Mouse (Mus musculus) monocyte, adult 2 months (primary cell): ENCODE data around the gene Rps5.
"Not testable (repeated sequence)": the region's sequence is repeated elsewhere in the genome, so short reads cannot be mapped to it uniquely, and the experiment has no call there.

Experiments
- DNase-seq, 2 experiments: peaks; one replicate each; pipeline ENCODE4 v3.0.0; 2022; ENCODE audit warnings: low spot score in 2 of 2, low read depth in 1 of 2

Rps5 gene

DNA sequence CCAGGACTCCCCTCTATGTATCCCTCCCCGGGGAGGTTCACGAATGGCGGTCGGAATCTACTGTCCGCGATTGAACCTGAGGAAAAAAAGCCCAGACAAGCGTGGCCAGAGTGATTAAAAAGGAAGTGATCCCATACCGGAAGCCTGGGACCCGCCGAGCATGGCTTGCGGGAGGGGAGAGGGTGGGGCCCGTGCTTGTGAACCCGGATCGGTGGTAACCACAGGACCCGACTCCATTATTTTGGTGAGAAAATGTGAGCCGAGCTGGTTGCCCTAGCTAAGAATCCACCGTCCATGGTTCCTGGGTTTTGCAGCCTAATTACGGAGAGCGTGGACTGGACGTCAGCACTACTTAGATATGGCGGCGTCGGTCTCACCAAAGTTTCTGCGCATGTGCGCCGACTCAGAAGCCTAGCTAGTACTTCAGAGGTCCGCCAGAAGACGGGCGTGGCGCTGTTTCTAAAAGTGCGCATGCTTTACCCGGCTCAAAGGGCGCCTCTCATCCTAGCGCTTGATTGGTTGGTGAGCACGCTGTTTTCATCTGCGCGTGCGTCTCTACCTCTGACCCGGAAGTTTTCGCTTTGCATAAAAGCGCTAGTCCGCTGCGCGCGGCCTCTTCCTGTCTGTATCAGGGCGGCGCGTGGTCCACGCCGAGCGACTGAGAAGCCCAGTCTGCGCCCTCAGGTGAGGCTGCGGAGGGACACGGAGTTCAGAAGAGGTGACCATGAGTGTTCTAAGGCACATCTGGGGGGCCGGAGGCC lies at the start of gene Rps5:
Gene Rps5, plus strand, starts transcription at position 586 of the 761 bp plus-strand sequence.
- DNase-seq: peak; percentile 96 to 98

DNA sequence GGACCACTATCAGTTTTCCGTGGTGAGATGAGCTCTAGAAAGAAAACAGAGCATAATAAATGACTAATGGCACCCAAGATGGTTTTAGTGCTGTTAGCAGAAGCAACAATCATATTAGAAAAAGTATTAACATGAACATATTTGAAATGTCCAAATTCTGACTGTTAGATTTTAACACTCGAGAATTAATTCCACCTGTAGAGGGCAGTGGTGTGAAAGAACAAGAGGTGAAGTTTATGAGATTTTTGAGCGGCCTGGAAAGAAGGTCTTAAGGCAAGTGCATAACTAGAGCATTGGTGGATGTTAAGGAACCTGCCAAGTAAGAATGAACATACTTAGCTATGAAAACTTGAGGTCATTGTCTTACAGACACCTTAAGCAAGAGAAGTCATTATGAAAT lies 47.8 kb upstream of the Rps5 start:
- DNase-seq: no peak

DNA sequence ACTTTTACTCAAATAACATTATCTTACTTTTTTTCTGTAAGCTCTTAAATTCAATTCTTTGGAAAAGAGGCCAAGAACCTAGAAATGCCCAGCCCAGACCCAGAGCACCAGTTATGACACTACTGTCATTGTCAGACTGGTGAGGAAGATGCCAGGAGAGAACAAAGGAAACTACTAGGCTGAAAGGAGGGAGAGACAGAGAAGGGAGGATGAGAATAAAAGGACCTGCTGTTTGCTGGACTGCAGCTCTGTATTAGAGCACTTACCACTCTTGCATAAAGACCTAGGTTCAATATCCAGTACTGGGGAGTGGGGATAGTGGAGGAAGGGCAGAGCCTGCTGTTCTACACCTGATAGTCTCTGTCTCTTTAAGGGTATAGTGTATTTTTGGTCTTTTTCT lies 42.1 kb upstream of the Rps5 start:
- DNase-seq: no peak

DNA sequence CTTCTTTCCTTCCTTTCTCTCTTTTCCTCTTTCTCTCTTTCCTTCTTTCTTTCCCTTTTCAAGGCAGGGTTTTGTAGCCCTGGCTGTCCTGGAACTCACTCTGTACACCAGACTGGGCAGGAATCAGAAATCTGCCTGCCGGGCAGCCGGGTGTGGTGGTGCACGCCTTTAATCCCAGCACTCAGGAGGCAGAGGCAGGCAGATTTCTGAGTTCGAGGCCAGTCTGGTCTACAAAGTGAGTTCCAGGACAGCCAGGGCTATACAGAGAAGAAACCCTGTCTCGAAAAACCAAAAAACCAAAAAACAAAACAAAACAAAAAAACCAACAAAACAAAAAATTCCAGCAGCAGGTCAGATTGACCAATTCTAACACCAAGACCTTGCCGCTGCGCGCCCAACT lies 41.6 kb upstream of the Rps5 start:
- not testable (repeated sequence) for DNase-seq

DNA sequence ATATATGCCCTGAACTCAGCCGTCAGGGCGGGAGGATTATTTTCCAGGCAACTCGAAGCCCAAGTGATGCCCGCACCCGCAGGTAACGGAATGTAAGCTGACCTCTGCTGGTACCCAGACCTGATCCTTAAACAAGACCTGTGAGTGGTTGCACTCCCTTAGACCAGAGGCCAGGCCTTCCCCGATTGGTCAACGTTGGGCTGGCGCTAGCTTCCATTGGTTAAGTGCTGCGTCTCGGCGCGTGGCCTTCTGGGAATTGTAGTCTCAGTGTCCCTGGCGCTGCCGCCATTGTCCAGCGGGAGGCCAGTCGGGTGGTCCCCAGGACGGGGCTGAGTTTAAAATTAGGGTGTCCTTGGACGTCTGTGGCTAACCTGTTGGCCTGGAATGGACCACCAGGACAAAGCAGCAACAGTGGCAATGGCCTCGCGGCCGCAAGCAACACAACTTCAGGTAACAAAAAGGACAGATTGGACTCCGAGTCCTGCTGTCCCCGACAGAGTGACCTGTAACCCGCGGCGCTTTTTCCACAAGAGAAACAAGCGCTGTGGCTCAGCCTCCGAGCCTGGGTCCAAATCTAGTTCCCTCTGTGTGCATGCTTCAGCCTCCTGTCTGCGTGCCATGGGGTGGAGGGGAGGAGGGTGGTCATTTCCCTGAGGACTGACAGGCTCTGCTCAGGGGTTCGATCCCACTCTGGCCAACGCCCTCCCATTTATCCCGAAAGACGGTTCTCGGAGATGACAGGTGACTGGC lies 41.0 kb upstream of the Rps5 start, which contains the start of gene Zfp128:
Gene Zfp128, plus strand, starts transcription at position 267 of the 750 bp plus-strand sequence.
- peak; percentile 72 to 78 for DNase-seq

DNA sequence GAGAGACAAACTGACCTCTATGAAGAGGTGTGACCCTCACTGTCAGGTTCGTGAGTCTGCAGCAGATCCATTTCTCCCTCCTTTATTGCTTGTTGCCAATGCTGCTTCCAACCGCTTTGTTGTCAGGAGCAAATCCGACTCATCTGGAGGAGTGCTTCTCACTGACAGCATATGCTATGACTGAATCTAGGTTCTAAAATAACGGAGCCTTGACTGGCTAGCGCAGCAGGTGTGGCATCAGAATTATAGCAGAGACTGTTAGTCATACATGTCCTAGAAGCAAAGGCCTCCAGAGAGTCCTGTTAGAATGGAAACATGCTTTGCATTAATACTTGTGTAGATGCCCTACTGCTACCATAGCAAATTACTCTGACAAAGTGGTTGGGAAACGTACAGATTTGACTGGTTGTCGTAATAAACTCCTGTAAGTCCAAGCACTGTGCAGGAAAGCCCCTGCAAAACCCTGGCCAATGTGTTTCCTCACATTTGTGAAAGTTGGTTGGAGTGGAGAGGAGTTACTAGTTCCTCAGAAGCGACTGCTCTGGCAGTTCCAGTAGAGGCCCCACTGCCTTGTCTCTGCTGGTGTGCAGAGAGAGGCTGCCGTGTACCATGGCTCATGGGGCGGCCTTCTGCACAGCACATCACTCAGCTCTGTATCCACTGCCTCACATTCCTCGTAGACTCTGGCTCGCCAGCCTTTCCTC lies 35.4 kb upstream of the Rps5 start:
- DNase-seq: no peak

DNA sequence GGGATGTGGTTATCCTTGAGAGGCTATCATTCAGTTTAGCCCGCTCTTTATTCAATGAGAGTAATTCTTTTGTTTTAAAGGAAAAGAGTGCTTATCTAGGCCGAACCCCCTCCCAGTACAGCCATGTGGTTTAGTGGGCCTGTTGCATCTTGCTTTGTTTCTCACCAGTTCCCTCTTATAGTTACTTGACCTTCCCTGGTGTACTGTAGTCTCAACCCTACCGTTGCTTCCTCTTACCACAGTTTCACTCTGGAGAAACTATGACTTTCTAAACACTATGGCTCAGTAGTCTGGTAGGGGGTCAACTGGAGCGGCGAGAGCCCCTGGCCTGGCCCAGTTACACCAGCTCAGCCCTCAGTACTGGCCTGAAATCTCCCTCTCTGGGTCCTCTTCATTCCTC lies 34.5 kb upstream of the Rps5 start:
- DNase-seq: no peak

DNA sequence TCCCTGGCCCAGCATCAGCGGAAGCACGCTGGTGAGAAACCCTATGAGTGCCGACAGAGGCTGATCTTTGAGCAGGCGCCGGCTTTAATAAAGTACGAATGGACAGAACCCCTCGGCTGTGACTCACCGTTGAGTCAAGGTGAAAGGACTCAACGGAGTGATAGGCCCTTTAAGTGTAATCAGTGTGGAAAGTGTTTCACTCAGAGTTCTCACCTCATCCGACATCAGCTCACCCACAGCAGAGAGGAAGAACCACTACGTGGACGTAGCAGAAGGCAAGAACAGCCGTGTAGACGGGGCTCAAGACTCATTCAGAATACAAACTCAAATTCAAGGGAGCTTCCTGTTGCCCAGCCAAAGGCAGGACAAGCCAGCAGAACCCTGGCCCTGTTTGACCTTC lies 31.2 kb upstream of the Rps5 start:
- DNase-seq: no peak

DNA sequence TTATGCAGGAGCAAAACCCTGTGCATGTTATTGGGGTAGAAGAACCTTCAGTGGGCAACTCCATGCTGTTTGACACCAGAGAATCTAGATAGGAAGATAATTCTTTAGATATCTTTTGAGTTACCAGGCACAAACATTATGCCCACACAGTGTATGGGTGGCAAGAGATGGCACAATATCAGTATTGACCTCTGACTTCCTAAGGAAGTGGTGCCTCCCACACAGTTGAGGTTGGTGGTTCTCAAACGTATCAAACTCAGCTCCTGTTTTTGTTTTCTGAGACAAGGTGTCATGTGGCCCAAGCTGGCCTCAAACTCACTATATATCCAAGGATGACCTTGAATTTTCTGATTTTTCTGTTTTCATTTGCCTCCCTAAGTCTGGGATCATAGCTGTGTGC lies 30.8 kb upstream of the Rps5 start:
- no peak for DNase-seq

DNA sequence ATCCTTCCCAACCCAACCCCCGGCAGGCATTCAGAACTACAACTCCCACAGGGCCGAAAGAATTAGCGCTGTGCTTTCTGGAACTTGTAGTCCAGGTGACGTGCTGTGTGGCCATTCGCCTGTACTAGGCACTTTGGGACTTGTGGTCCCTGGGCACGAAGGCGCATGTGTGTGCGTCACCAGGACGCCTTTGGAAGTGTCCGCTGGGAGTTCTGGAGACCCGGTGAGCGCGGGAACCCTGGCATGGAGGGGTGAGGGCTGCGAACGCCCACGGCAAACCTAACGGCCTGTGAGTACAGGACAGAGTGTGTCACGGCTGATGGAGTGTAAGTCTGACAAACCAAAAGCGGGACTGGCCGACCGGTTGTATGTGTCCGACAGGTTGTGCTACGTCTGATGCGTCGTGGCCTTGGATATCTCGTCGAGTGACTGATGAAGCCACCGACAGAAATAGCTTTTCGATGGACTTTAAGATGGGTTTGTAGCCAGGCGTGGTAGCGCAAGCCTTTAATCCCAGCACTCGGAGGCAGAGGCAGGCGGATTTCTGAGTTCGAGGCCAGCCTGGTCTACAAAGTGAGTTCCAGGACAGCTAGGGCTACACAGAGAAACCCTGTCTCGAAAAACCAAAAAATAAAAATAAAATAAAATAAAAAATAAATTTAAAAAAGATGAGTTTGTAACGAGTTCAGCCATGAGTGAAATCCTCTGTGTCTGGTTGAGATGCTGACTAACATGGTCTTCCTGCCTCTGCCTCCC lies 24.3 kb upstream of the Rps5 start, which contains the start of gene Zscan22:
Gene Zscan22, plus strand, starts transcription at position 161 of the 756 bp plus-strand sequence.
- DNase-seq: peak; percentile 69 to 76

DNA sequence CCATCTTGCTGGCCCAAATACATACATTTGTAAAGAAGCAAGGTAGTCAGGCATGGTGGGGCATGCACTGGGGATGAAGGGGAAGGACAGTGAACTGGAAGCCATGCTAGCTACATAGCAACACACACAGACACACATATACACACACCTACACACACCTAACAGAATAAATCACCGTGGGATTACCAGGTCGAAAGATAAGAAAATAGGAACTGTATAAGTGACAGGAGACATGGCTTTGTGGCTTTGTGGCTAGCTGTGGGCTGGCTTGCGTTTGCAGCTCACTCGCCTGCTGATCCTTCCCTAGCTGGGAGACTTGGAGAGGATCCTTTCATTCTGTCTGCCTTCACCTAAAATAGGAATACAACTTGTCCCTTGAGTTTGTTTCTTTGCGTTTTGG lies 20.6 kb upstream of the Rps5 start:
- DNase-seq: no peak

DNA sequence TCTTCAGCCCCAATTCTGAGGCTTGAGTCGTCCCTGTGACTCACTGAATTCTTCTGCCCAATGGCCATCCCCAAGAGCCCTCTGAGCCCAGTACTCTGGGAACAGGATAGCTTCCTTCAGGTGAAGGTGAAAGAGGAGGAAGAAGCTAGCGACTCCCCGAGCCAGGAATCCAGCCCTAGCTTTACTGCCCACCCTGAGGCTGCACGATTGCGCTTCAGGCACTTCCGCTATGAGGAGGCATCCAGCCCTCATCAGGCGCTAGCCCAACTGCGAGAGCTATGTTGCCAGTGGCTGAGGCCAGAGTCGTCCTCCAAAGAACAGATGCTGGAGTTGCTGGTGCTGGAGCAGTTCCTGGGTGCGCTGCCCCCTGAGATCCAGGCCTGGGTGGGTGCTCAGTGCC lies 18.5 kb upstream of the Rps5 start:
- no peak for DNase-seq

DNA sequence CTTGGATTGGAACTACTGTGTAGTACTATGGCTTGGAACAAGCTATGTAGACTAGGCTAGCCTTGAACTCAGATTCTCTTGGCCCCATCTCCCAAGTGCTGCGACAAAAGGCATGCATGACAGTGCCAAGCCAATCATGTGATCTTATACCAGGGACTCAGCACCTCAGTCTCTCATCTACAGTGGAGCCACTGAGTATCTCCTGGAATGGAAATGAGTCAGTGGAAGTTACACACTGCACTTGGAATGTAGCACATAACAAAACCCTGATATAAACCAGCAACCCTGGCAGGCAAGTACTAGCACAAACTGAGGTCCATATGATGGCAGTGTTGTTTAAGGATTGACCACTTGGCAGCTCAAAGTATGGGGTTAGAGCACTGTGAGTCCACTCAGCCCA lies 16.9 kb upstream of the Rps5 start:
- no peak for DNase-seq

DNA sequence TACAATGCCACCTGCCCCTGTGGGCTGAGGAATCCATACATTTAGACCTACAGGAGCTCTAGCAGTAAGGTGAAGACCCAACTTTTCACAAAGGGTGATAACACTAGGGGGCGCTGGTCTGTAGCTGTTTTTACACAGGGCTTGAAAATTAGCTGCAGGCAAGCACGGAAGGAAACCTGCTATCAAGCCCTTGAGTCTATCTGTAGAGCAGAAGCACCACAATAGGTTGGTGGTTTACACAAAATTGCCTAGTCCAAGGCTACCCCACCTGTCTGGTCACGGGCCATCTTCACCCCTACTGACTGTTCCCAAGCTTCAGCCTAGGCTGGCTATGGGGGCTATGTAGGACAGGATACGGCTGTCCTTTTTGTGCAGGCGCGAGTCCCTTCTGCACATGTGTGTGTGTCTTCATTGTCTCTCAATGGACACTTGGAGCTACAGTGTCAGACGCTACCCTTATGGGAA lies 12.6 kb upstream of the Rps5 start:
- peak; percentile 42 to 65 for DNase-seq

DNA sequence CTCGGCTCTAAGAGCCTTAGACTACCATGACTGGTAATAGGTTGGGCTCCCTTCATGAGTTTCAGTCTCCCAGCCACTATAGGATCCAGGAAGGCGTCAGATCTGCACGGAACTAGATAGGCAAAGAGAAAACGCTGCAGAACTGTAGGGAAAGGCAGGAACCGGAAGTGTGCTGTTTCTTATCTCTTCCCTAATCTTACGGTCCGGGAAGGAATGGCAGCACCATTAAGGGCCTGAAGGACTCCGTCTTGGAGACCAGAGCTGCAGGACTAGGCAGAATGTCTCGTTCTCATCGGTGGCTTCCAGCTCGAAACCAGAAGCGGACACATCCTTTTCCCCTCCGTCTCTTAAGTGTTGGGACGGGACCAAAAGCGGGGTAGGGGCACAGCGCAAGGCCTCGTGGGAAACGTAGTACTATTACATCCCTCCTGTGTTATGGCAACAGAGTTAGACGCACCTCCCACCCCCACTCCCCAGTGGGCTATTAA lies 11.9 kb upstream of the Rps5 start:
- no peak for DNase-seq

DNA sequence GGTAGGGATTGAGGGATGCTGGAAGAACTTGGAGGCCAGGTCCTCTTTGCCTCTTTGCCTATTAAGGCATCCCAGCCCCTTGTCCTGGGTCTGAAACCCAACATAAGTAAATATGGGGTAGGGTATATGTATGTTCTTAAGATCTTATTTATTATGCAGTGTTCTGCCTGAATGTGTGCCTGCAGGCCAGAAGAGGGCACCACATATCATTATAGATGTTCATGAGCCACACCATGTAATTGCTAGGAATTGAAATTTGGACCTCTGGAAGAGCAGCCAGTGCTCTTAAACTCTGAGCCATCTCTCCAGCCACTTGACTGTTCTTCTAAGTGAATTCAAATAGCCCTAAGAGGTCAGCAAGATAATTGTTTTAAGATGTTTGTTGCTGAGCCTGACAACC lies 8.5 kb upstream of the Rps5 start:
- DNase-seq: no peak

DNA sequence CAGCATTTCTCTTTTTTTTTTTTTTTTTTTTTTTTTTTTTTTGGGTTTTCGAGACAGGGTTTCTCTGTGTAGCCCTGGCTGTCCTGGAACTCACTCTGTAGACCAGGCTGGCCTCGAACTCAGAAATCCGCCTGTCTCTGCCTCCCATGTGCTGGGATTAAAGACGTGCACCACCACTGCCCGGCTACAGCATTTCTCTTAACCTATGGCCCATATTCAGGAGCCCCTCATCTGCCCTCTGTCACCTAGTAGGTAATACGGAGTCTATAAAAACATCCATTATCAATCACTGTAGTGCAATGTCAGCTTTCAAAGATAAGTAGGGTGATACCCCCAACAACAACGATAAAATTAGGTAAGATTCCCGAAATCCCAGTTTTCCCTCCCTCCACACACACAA lies 1.6 kb upstream of the Rps5 start:
- not testable (repeated sequence) for DNase-seq

DNA sequence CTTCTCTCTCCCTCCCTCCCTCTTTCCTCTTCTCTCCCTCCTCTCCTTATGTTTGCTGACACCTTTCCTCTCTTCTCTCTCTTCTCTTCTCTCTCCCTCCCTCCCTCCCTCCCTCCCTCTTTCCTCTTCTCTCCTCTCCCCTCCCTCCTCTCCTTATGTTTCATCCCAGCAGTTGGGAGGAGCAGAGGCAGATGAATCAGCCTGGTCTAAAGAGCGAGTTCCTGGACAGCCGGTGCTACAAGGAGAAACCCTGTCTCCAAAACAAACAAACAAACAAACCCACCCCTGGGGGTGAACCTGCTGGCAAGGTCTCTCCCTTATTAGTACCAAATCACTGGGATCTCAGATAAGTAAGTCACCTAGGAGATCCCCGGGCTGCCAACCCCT lies 779 bp upstream of the Rps5 start:
- no peak for DNase-seq

DNA sequence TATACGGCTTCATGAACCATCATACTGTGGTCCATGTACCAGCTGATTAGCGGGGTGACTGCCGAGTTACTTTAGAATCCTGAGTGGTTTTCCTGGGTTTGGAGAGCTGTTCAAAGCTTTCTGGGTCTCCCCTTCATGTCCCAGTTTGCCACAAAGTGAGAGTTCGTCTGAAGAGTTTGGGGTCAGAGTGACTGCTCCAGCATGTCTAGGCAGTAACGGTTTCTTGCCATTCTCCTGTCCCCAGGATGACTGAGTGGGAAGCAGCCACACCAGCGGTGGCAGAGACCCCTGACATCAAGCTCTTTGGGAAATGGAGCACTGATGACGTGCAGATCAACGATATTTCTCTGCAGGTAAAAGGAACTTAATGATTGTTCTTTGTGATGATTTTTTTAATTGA lies 639 bp downstream of the Rps5 start:
- no peak for DNase-seq

DNA sequence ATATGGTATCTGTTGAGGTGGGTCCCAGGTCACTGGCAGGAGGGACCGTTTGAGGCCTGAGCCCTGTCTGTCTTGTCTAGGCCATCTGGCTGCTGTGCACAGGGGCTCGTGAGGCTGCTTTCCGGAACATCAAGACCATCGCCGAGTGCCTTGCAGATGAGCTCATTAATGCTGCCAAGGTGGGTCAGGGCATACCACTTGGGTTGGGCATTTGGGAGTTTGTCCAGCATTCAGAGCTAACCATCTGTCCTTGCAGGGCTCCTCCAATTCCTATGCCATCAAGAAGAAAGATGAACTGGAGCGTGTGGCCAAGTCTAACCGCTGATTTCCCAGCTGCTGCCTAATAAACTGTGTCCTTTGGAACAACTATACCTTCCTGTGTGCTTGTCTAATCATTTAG lies 4.2 kb downstream of the Rps5 start:
- DNase-seq: no peak

DNA sequence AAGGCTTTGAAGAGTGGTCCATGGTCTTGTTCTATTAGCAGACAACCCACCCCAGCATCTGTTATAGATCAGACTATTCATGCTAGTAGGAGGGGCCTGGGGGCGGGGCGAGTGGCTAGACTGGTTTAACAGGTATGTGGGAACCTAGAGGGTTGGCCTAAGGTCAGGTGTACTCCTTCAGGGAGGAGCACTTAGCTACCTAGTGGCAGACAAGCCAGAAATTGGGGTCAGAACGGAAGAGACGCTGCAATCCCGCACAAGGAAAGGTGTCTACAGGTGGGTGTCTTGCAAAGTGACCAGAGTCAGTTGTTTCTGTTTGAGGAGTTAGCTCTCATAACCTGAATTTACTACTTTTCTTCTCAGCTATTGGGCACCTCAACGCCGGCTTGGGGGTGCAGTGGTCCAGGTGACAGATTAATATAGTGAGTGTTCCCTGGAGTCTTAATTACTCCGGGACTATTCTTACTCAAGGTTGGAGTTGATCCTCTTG lies 5.1 kb downstream of the Rps5 start, which contains the start of gene Rnf225:
Gene Rnf225, plus strand, starts transcription at position 226 of the 490 bp plus-strand sequence.
- no peak for DNase-seq
